Mouse (Mus musculus) ES-E14 (cell line): ENCODE measurements around the gene Gm6902. TPM values are rescaled to one million over a fixed set of nuclear protein-coding genes. Genes with fewer than 3 reads are reported as not detected.
"Not testable (repeated sequence)": the region's sequence is repeated elsewhere in the genome, so short reads cannot be mapped to it uniquely, and the experiment has no call there.

Experiments used
- DNase-seq: peaks from one replicate; pipeline ENCODE4 v3.0.0-alpha.2; 2013; ENCODE audit warnings: low read depth, low spot score
- H3K27ac ChIP-seq: 2 replicates; pipeline ENCODE4 v1.5.1; 2012; ENCODE audit warnings: low read depth, mild to moderate bottlenecking, low read length, moderate library complexity, mixed read lengths; ENCODE audit not compliant: poor library complexity, insufficient read depth, severe bottlenecking
- H3K36me3 ChIP-seq: 2 replicates; pipeline ENCODE4 v1.6.1; 2012; ENCODE audit warnings: mild to moderate bottlenecking, low read length, moderate library complexity, mixed read lengths; ENCODE audit not compliant: control insufficient read depth, poor library complexity, insufficient read depth, severe bottlenecking
- H3K4me1 ChIP-seq, 2 experiments: fragments of 150-350 bp in 1 of 2; sonication (generic) in 1 of 2; 2 replicates each; pipeline ENCODE4 v1.6.1; 2012; ENCODE audit warnings: low read length in 2 of 2, mild to moderate bottlenecking in 1 of 2, mixed read lengths in 1 of 2; ENCODE audit not compliant: control insufficient read depth in 2 of 2, insufficient read depth in 2 of 2, poor library complexity in 1 of 2
- H3K4me3 ChIP-seq, 2 experiments: fragments of 150-350 bp in 1 of 2; sonication (generic) in 1 of 2; 2 replicates each; pipeline ENCODE4 v1.5.1; 2012; ENCODE audit warnings: low read length in 2 of 2, low read depth in 1 of 2, mild to moderate bottlenecking in 1 of 2, mixed read lengths in 1 of 2; ENCODE audit not compliant: insufficient read depth in 1 of 2, poor library complexity in 1 of 2, severe bottlenecking in 1 of 2
- H3K9ac ChIP-seq: 2 replicates; pipeline ENCODE4 v1.6.1; 2012; ENCODE audit warnings: low read depth, mild to moderate bottlenecking, low read length, mixed read lengths; ENCODE audit not compliant: poor library complexity, insufficient read depth, severe bottlenecking
- H3K9me3 ChIP-seq: fragments of 150-350 bp; sonication (generic); 2 replicates; pipeline ENCODE4 v1.6.1; 2012; ENCODE audit warnings: low read depth, mild to moderate bottlenecking, low read length; ENCODE audit not compliant: control insufficient read depth, insufficient read depth
- in situ Hi-C, 2 experiments: fragments of 600-800 bp; cut with MboI; formaldehyde crosslinking; loops; one replicate each; pipeline ENCODE4 v1.15.1; 2025; ENCODE audit warnings: low sequenced_read_pairs in 2 of 2, inconsistent platforms in 1 of 2; ENCODE audit not compliant: unreplicated experiment in 2 of 2
- total RNA-seq: library from RNA; depleted of rRNA; stranded (reverse); fragments of 300-350 nt; gene quantifications from 2 replicates; pipeline ENCODE4 v1.2.3, GENCODE M21; 2012; rRNA removed

Gene Gm6902
- total RNA-seq = 0.22 TPM in 1 of 2 replicates, not detected in the other

- in situ Hi-C loops, H3K4me1 ChIP-seq, H3K9ac ChIP-seq, DNase-seq, H3K27ac ChIP-seq, H3K4me3 ChIP-seq, H3K9me3 ChIP-seq, H3K36me3 ChIP-seq: not testable (repeated sequence)
Observed at GRCm38 (mm10) chr7:23278800-23279199, at the start of gene Gm6902. TSS of gene Gm6902 (minus strand) at chr7:23278900.

- H3K4me3 ChIP-seq, H3K36me3 ChIP-seq, H3K4me1 ChIP-seq, in situ Hi-C loops, H3K9ac ChIP-seq, H3K9me3 ChIP-seq, H3K27ac ChIP-seq, DNase-seq: not testable (repeated sequence)
Observed at GRCm38 (mm10) chr7:23300892-23301291, 22.2 kb upstream of the Gm6902 start, which contains the start of gene Nlrp4e. TSS of gene Nlrp4e (plus strand) at chr7:23301192.

- DNase-seq, H3K9ac ChIP-seq, H3K4me3 ChIP-seq, H3K9me3 ChIP-seq, H3K36me3 ChIP-seq, H3K4me1 ChIP-seq, in situ Hi-C loops, H3K27ac ChIP-seq: not testable (repeated sequence)
Observed at GRCm38 (mm10) chr7:23251582-23251981, 27.1 kb downstream of the Gm6902 start, which contains the start of gene Vmn1r166. TSS of gene Vmn1r166 (minus strand) at chr7:23251682.

Other genes with a start within 250 kb of the Gm6902 start
- not detected in 2 replicates for gene Vmn1r163, start 223.4 kb downstream of the Gm6902 start, total RNA-seq
- gene Gm8720, start 211.4 kb downstream of the Gm6902 start, total RNA-seq = not detected in 2 replicates
- not detected in 2 replicates for gene Gm10662, start 134.4 kb downstream of the Gm6902 start, total RNA-seq
- not detected in 2 replicates for gene Vmn1r165, start 61.6 kb downstream of the Gm6902 start, total RNA-seq
- not detected in 2 replicates for gene Vmn1r166, start 27.2 kb downstream of the Gm6902 start, total RNA-seq
- not detected in 2 replicates for gene Nlrp4e, start 22.3 kb upstream of the Gm6902 start, total RNA-seq
- gene Nlrp5, start 107.0 kb upstream of the Gm6902 start, total RNA-seq = 0.05 TPM in 1 of 2 replicates, not detected in the other
- gene Vmn1r167, start 228.3 kb upstream of the Gm6902 start, total RNA-seq = not detected in 2 replicates